12 mouse cellular contexts compared by ENCODE assay signal in genomic region chr11:5869331-5869730, GRCm38 (mm10). TPM values are rescaled to one million over a fixed set of nuclear protein-coding genes. Genes with fewer than 3 reads are reported as not detected.
"Had no signal": no experiment of that assay in that cellular context is flagged by ENCODE, and none has a peak within 500 bp of the region (broad histone marks: within the 10 kb centered on the region; RNA-seq: fewer than 3 reads in every experiment).

No protein-coding gene starts in this region.

- H3K9ac ChIP-seq: limb, embryonic 15.5 days; liver, embryonic 12.5 days; lung, embryonic 14.5 days; midbrain, embryonic 15.5 days; neural tube, embryonic 12.5 days; stomach, embryonic 15.5 days had no signal

- H3K4me3 ChIP-seq: left cerebral cortex, adult 2 months; limb, embryonic 15.5 days; liver, embryonic 12.5 days; midbrain, embryonic 15.5 days; neural tube, embryonic 12.5 days; stomach, embryonic 15.5 days had no signal

- H3K9me3 ChIP-seq: limb, embryonic 15.5 days; liver, embryonic 12.5 days; midbrain, embryonic 15.5 days; neural tube, embryonic 12.5 days; stomach, embryonic 15.5 days had no signal

- H3K27ac ChIP-seq: left cerebral cortex, adult 2 months; limb, embryonic 15.5 days; liver, embryonic 12.5 days; midbrain, embryonic 15.5 days; neural tube, embryonic 12.5 days; stomach, embryonic 15.5 days had no signal

- ATAC-seq: liver, embryonic 12.5 days; midbrain, embryonic 15.5 days had no signal

- DNase-seq: lung, embryonic 14.5 days; lung, postnatal 10 days; lung, postnatal 4 days; thymus, adult 2 months; thymus, postnatal 25 days had no signal

- H3K4me1 ChIP-seq: limb, embryonic 15.5 days; liver, embryonic 12.5 days; midbrain, embryonic 15.5 days; neural tube, embryonic 12.5 days; stomach, embryonic 15.5 days had no signal

- H3K27me3 ChIP-seq: limb, embryonic 15.5 days; midbrain, embryonic 15.5 days; neural tube, embryonic 12.5 days; stomach, embryonic 15.5 days had no signal

- H3K4me2 ChIP-seq: limb, embryonic 15.5 days; liver, embryonic 12.5 days; lung, embryonic 14.5 days; midbrain, embryonic 11.5 days; midbrain, embryonic 15.5 days; neural tube, embryonic 12.5 days; stomach, embryonic 15.5 days had no signal

RNA-seq across cellular contexts. Expression of gene Myl7, which starts 29.3 kb away (rescaled TPM):
- polyA plus RNA-seq: midbrain, embryonic 15.5 days had no signal
